Mouse (Mus musculus): ENCODE results near the gene Nsg2.

The Nsg2 gene

DNA sequence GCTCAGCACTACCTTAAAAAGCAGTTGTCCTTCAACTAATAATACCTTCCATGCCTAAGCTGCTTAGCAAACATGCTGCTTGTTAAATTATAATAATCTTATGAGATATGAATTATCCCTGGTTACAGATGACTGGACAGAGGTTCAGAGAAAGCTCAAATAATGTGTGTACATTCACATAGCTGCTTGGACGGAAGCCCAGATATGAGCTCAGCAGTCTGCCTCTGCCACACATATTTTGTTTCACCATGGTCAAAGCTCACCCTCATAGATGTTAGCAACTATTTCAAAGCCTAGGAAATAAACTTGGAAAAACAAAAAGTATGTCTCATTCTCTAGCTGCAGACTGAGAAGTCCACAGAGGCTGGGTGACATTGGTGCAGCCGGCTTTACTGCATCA lies 74.9 kb downstream of the Nsg2 start:
- no peak for DNase-seq (ENCODE audit: low read depth, low spot score)

DNA sequence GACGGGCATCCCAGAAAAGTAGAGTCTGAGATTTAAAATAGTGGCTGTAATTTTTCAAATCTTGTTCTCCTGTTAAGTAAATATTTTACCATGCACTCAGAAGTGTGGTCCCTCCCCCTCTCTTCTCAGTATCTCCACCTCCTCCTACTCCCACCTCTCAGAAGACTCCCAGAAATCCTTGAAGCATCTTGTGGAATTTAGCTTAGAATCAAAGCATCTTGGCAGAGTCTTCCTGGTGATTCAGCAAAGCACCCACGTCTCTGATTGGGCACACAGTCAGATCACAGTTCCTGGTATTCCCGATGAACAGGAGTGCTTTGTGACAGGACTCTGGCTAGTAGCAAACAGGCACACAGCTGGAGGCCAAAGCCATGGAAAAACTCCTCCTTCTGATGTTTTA lies 83.2 kb downstream of the Nsg2 start:
- no peak for DNase-seq (ENCODE audit: low read depth, low spot score)

DNA sequence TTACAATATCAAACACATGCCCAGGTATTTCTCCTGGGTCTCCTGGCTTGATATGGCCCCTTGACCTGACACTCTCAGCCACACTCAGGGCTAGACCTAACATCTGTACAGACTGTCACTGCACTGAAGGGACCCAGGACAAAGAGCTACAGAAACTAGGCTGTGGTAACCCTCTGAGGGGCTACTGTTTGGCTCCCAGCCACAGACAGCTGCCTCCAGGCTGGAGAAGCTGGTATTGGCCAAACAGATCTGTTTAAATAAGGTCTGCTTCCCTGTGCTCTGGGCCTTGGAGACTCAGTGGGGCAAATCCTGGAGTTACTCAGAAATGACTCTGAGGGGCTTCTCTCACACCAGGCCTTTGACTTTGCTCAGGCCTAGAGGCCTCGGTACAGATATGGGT lies 86.3 kb downstream of the Nsg2 start:
- DNase-seq (ENCODE audit: low read depth, low spot score), result no peak

DNA sequence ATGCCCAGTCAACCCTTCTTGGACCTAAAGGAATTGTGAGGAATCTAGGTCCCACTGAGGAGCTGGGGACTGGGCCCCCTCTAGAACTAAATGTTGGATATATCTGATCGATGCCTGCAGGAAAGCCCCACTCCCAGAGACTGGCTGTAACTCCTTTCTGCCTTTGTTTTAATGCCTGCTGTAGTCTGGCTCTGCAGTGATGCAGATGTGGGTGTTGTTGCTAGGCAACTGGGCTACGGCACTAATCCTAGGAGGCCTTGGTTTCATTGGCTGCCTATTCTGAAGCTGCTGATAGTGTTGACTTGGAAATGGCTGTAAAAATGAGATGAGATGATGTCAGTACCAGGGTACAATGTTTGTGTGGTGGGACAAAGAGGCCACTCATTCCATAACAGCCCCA lies 87.1 kb downstream of the Nsg2 start:
- DNase-seq (ENCODE audit: low read depth, low spot score), result no peak

DNA sequence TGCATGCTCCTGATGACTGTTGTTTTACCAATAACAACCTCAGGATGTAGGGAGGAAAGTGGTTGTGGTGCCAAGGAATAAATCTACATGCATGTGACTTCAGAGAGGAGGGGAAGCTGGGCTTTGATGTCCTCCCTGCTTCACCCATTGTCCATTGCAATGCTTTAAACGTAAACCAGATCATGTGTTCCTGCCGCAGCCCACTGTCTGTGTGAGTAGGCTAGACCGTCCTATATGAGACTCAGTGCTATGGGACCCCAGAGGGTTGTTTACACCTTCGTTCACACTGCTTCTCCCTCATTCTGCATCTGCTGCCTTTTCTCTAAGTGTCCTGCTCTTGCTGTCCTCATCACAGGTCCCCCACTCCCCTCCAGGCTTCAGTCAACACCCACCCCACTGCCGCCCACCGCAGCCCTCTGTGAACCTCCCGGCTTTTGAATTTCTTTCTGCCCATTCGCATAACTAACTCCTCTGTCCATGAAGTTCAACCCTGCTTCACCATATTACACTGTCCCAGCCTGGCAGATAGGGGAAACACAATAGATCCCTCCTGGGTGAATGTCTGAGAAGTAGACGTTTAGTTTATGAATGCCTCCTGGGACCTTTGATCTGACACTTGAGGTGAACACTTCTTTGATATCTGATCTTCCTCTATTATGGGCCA lies 87.6 kb downstream of the Nsg2 start:
- no peak for DNase-seq (ENCODE audit: low read depth, low spot score)

DNA sequence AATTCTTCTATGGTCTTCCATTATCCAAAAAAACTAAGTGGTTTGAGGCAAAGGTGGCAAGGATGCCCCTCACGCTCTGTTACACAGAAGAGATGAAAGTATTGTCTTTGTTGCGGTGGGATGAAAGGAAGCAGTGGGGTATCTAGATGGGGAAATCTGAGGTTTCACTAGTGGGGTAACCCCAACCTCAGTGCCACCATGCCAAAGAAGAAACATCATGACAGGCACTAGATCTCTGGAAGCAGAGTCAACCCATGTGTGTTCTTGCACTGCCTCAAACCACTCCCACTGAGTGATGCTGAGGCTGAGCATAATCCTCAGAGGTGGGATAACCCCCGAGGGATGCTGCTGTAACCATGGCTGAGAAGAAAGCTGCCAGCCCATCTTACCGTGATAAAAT lies 95.5 kb downstream of the Nsg2 start:
- no peak for DNase-seq (ENCODE audit: low read depth, low spot score)

DNA sequence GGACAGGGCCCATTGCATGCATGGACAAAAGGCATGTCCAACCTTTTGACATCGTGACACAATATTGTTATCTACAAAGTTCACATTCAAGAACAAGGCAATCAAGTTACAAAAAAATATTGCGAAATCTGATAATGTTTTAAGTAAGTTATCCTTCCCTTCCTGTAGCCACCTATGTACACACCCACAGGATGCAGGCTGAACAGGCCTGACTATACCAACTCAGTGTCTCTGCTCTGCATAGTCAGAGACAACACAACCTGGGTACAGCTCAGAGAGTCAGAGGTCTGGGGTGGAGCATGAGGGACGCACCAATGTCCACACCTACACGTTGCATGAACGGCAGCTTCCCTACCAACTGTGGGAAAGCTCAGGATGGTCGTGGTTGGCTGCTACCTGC lies 96.1 kb downstream of the Nsg2 start:
- no peak for DNase-seq (ENCODE audit: low read depth, low spot score)

DNA sequence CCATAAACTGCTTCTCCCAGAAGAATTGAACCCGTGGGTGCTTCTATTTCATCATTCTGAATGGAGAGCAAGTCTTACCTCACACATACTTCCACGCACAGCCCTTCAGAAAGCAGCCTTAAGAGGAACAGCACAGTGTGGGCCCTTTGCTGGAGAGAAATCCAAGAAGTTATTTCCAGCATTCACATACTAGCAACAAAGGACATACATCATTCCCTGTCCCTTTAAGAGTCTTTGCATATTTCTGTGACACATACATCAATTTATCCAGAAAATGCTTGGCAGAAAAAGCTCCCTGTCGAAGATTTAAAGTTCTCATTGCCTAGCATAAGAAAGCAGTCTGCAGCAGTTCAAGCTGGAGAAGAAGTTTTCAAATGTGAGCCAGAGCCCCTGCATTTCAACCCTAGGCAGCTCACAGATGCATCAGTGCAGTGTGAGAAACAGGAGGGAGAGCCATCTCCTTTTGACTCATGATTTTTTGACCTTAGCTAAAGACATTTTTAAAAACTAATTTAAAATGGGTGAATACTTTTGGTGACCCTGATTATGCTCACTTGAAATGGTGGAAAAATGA lies 100.9 kb downstream of the Nsg2 start:
- no peak for DNase-seq (ENCODE audit: low read depth, low spot score)

DNA sequence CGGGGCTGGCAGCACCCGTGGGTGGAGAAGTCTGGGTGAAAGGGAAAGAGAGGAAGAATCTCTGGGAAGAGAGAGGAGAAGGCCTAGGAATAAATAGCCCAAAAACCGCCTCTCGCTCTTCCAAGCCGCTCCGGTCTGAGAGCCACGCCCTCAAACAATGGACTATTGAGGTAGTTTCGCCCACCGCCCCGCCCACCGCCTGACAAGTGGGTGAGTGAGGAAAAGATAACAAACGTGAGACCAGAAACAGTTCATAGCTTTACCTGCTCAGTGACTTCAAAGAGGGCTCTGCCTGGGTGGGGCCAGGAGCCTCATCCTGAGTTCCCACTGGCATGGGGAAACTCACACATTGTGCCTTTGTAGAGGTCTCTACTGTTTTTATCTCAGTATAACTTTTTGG lies 102.7 kb downstream of the Nsg2 start:
- DNase-seq (ENCODE audit: low read depth, low spot score), result no peak

DNA sequence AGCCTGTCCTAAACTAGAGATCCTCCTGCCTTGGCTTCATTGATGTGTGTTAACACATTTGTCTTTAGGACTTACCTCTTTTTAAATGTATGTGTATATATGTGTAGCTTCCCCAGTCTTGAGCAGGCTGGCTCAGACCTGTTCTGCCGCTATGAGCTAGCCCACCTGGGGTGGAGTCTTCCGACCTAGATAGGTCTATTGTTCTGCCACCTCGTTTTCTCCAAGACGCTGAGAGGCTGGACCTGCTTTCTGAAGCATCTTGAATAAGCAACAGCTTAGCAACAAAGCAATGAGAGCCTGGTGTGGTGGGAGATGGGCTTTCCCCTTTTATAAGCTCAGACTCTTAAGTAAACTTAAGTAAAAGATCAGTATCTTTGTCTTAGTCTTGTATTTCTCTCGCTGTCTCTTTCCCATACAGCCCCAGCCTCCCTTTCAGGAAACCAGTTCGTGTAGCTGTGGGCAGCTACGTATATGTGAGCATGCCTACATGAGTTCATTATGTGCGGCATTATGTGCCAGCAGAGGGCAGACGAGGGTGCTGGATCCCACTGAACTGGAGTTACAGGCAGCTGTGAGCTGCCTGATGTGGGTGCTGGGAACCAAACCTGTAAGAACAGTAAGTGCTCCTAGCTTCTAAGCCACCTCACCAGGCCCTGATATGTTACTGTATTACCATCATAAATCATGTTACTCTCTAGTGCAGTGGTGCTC lies 104.3 kb downstream of the Nsg2 start:
- DNase-seq (ENCODE audit: low read depth, low spot score), result no peak

DNA sequence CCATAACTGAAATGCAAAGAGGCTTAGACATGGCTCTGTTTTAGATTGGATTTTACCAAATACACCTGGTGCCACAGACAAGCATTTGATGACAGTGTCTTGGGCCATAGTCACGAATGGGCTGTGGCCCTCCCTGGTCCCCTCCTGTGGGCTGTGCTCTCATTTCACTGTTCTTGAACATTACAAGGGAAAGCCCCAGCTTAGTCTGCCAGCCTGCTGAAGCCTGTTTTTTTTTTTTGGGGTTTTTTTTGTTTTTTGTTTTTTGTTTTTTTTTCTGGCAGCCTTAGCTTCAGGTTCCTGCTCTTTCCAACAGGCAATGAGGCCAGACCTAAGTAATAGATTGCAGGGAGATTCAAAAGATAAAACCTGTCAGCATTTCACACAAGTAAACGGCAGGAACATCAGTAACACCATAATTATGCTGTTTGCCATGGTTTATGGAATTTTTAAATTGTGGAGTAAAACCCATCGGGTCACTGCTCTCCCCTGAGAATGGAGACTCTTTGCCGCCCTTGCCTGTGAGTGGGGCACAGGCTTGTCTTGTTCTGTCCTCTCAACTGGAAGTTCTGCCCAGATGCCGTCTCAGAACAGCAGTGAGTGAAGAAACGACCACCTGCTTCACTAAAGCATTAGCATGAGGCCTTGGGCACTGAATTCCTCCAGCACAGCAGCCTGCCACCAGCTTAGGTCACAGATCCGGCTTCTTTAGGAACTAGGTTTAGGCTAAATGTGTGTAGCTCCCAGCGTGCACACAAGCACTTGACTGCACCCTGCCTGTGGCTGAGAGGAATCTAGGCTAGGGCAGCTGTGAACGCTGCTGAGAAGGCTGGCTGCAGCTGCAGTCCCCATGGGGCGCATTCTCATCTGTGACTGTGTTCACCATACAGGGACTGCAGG lies 105.7 kb downstream of the Nsg2 start:
- DNase-seq (ENCODE audit: low read depth, low spot score), result no peak

DNA sequence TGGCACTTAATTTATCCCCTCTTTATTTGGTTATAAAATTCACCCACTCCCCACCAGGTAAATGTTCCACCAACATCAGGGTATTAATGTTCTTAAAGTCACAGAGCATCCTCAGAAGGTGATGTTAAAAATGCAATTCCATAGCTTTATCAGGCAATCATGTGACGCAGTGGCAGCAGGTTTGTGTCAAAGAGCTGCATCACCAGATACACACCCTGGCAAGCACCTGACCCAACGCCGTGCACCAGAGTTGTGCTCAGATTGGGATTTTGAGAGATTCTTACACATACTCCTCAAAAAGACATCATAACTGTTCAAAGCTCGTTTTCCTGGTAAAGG lies 106.4 kb downstream of the Nsg2 start:
- DNase-seq (ENCODE audit: low read depth, low spot score), result no peak

DNA sequence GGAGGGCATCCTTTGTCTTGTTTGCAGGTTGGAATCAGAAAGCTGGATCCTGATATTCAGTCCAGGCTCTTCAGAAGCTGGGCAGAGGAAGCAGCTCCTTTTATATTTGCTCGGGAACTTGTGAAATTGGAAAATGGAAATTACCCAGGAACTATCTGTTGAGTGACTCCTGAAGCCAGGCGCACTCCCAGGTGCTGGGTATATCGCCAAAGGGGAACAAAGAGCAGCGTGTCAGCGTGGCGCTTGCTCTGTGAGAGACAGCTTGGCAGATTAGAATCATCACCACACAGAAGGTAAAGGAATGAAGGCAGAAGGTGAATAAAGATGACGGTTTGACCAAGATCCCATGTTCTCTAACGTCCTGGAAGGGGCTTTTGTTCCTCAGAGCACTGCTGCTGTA lies 108.2 kb downstream of the Nsg2 start:
- no peak for DNase-seq (ENCODE audit: low read depth, low spot score)

Data from skeletal muscle tissue, adult 2 months (tissue).